Mouse (Mus musculus) gastrocnemius, adult 2 months (tissue): ENCODE results near the gene Tmem108. TPM values are rescaled to one million over a fixed set of nuclear protein-coding genes. Genes with fewer than 3 reads are reported as not detected.
A peak's percentile ranks its signal among the peaks of the same experiment; 100 is the strongest.

Experiments used
- DNase-seq: peaks from one replicate; pipeline ENCODE4 v3.0.0; 2022
- H3K27ac ChIP-seq: fragments of 200-600 bp; 2 replicates; pipeline ENCODE4 v1.8.1; 2022; ENCODE audit warnings: mild to moderate bottlenecking
- H3K4me3 ChIP-seq: fragments of 200-600 bp; 2 replicates; pipeline ENCODE4 v1.8.1; 2022; ENCODE audit warnings: mild to moderate bottlenecking, moderate library complexity
- CTCF ChIP-seq: fragments of 200-600 bp; IDR thresholded peaks from 2 replicates; pipeline ENCODE4 v1.8.1; 2022; ENCODE audit warnings: antibody characterized with exemption, mild to moderate bottlenecking, moderate library complexity
- intact Hi-C: fragments of 180-260 bp; cut with DNase I; formaldehyde crosslinking; loops from one replicate; pipeline ENCODE4 v1.15.1; 2025
- total RNA-seq, 2 experiments: library from RNA; stranded (reverse); gene quantifications; 2 replicates each; pipeline ENCODE4 v1.2.3; 2021

The Tmem108 gene
- total RNA-seq, 2 experiments from 2014 or later: not detected

- no peak for DNase-seq
- TF ChIP-seq CTCF: no peak
- intact Hi-C loops: no loop called here
- H3K4me3 ChIP-seq: no peak overlapping the region
- no peak overlapping the region for H3K27ac ChIP-seq
These were observed 181.5 kb downstream of the Tmem108 start for GRCm38 (mm10) chr9:103580186-103580585.

- intact Hi-C loops: no loop called here
- Histone ChIP-seq H3K4me3 (no peak overlapping the region), H3K27ac (no peak overlapping the region)
- no peak for DNase-seq
- TF ChIP-seq CTCF: no peak
These were observed 182.1 kb downstream of the Tmem108 start for GRCm38 (mm10) chr9:103579411-103580026.

GRCm38 (mm10) chr9:103577731-103578130 lies 183.9 kb downstream of the Tmem108 start:
- TF ChIP-seq CTCF: no peak
- intact Hi-C loops: no loop called here
- Histone ChIP-seq H3K27ac (no peak overlapping the region), H3K4me3 (no peak overlapping the region)
- DNase-seq: no peak

GRCm38 (mm10) chr9:103577181-103577580 lies 184.5 kb downstream of the Tmem108 start:
- Histone ChIP-seq H3K27ac (no peak overlapping the region), H3K4me3 (no peak overlapping the region)
- no peak for TF ChIP-seq CTCF
- no peak for DNase-seq
- intact Hi-C loops: no loop called here

GRCm38 (mm10) chr9:103575901-103576300 lies 185.7 kb downstream of the Tmem108 start:
- Histone ChIP-seq H3K27ac (no peak overlapping the region), H3K4me3 (no peak overlapping the region)
- intact Hi-C loops: no loop called here
- no peak for DNase-seq
- no peak for TF ChIP-seq CTCF

- TF ChIP-seq CTCF: no peak
- intact Hi-C loops: no loop called here
- Histone ChIP-seq H3K4me3 (no peak overlapping the region), H3K27ac (no peak overlapping the region)
- DNase-seq: no peak
These were observed 187.5 kb downstream of the Tmem108 start for GRCm38 (mm10) chr9:103573994-103574750.

- no peak overlapping the region for H3K27ac ChIP-seq
- no peak for DNase-seq
- no peak for TF ChIP-seq CTCF
- H3K4me3 ChIP-seq: no peak overlapping the region
- intact Hi-C loops: no loop called here
These were observed 191.4 kb downstream of the Tmem108 start for GRCm38 (mm10) chr9:103570158-103570741.

GRCm38 (mm10) chr9:103568983-103569382 lies 192.7 kb downstream of the Tmem108 start:
- intact Hi-C loops: no loop called here
- no peak for TF ChIP-seq CTCF

GRCm38 (mm10) chr9:103565186-103565585 lies 196.5 kb downstream of the Tmem108 start:
- DNase-seq: no peak
- no peak for TF ChIP-seq CTCF
- Histone ChIP-seq H3K4me3 (no peak overlapping the region), H3K27ac (no peak overlapping the region)
- intact Hi-C loops: no loop called here

More at GRCm38 (mm10) chr9:103568983-103569382, 192.7 kb downstream of the Tmem108 start:
- DNase-seq: no peak
- Histone ChIP-seq H3K4me3 (no peak overlapping the region), H3K27ac (no peak overlapping the region)

- no peak overlapping the region for H3K27ac ChIP-seq
- no peak overlapping the region for H3K4me3 ChIP-seq
- peak; percentile 21 for DNase-seq
- TF ChIP-seq CTCF: peak; percentile 61
- intact Hi-C loops: no loop called here
These were observed 197.6 kb downstream of the Tmem108 start for GRCm38 (mm10) chr9:103563864-103564610.

GRCm38 (mm10) chr9:103562063-103562462 lies 199.6 kb downstream of the Tmem108 start:
- no peak for DNase-seq
- no peak for TF ChIP-seq CTCF
- intact Hi-C loops: no loop called here
- H3K4me3 ChIP-seq: no peak overlapping the region
- no peak overlapping the region for H3K27ac ChIP-seq

- no peak overlapping the region for H3K27ac ChIP-seq
These were observed 202.9 kb downstream of the Tmem108 start for GRCm38 (mm10) chr9:103558741-103559140.

GRCm38 (mm10) chr9:103558240-103558639 lies 203.4 kb downstream of the Tmem108 start:
- intact Hi-C loops: no loop called here
- DNase-seq: no peak

More at GRCm38 (mm10) chr9:103558741-103559140, 202.9 kb downstream of the Tmem108 start:
- no peak overlapping the region for H3K4me3 ChIP-seq
- DNase-seq: no peak
- intact Hi-C loops: no loop called here
- no peak for TF ChIP-seq CTCF

More at GRCm38 (mm10) chr9:103558240-103558639, 203.4 kb downstream of the Tmem108 start:
- Histone ChIP-seq H3K4me3 (no peak overlapping the region), H3K27ac (no peak overlapping the region)
- TF ChIP-seq CTCF: no peak
